Mouse (Mus musculus) gastrocnemius, adult 18-20 months (tissue): Measurements from ENCODE around the gene Siah2. TPM values are rescaled to one million over a fixed set of nuclear protein-coding genes. Genes with fewer than 3 reads are reported as not detected.

Experiments
- DNase-seq: peaks from one replicate; pipeline ENCODE4 v3.0.0; 2021; ENCODE audit warnings: low spot score
- total RNA-seq, 2 experiments: library from RNA; stranded (reverse); gene quantifications; 2 replicates each; pipeline ENCODE4 v1.2.3; 2021

Siah2 gene
- total RNA-seq, 2 experiments from 2014 or later: 8.4 to 17.8 TPM

- DNase-seq: no peak
Measured at GRCm38 (mm10) chr3:58671616-58672250, 20.5 kb downstream of the Siah2 start.

GRCm38 (mm10) chr3:58663970-58664369, 28.2 kb downstream of the Siah2 start:
- DNase-seq: no peak

- no peak for DNase-seq
Measured at GRCm38 (mm10) chr3:58660636-58661035, 31.6 kb downstream of the Siah2 start.

- DNase-seq: peak; percentile 69
Measured at GRCm38 (mm10) chr3:58657356-58657755, 34.8 kb downstream of the Siah2 start.

- DNase-seq: peak; percentile 71
Measured at GRCm38 (mm10) chr3:58655362-58656130, 36.7 kb downstream of the Siah2 start.

- peak; percentile 50 for DNase-seq
Measured at GRCm38 (mm10) chr3:58653907-58654306, 38.3 kb downstream of the Siah2 start.

- DNase-seq: no peak
Measured at GRCm38 (mm10) chr3:58650328-58650727, 41.9 kb downstream of the Siah2 start.

GRCm38 (mm10) chr3:58647179-58647578, 45.0 kb downstream of the Siah2 start:
- DNase-seq: no peak

- DNase-seq: no peak
Measured at GRCm38 (mm10) chr3:58646180-58646579, 46.0 kb downstream of the Siah2 start.

- peak; percentile 3 for DNase-seq
Measured at GRCm38 (mm10) chr3:58636406-58637295, 55.5 kb downstream of the Siah2 start, which contains the start of gene Erich6. Erich6 (minus strand) TSS chr3:58637207.

- DNase-seq: no peak
Measured at GRCm38 (mm10) chr3:58631693-58632092, 60.5 kb downstream of the Siah2 start.

GRCm38 (mm10) chr3:58624981-58625380, 67.2 kb downstream of the Siah2 start:
- DNase-seq: no peak

Other genes starting within 250 kb of the Siah2 start
- 10 to 100 TPM; 46.7 to 50.7 TPM for gene Eif2a, start 166.6 kb downstream of the Siah2 start, total RNA-seq
- gene Serp1, start 166.5 kb downstream of the Siah2 start, total RNA-seq: 1 to 10 TPM; 5.5 to 7.5 TPM
- 100 to 1,000 TPM; 121 TPM for gene Selenot, start 115.8 kb downstream of the Siah2 start, total RNA-seq
- gene Erich6, start 55.2 kb downstream of the Siah2 start, total RNA-seq: not detected
- not detected for gene Mindy4b-ps, start 129.9 kb upstream of the Siah2 start, total RNA-seq
- gene Clrn1, start 192.9 kb upstream of the Siah2 start, total RNA-seq: not detected